Mouse (Mus musculus) kidney, adult 2 months (tissue): ENCODE measurements around the gene Mast4. TPM values are rescaled to one million over a fixed set of nuclear protein-coding genes. Genes with fewer than 3 reads are reported as not detected.

Experiments
- DNase-seq: peaks from one replicate; pipeline ENCODE4 v3.0.0; 2021
- H3K27ac ChIP-seq: fragments of 200-500 bp; 2 replicates; pipeline ENCODE4 v1.5.1; 2012; ENCODE audit warnings: low read depth, low read length, control low read depth, inconsistent platforms; ENCODE audit not compliant: insufficient read depth
- H3K27me3 ChIP-seq: fragments of 200-500 bp; replicated peaks from 2 replicates; pipeline ENCODE4 v1.6.1; 2012; ENCODE audit warnings: mild to moderate bottlenecking, moderate library complexity, low read length, inconsistent platforms; ENCODE audit not compliant: control insufficient read depth, insufficient read depth
- H3K36me3 ChIP-seq: fragments of 200-500 bp; 2 replicates; pipeline ENCODE4 v1.6.1; 2012; ENCODE audit warnings: mild to moderate bottlenecking, moderate library complexity, low read length, inconsistent platforms; ENCODE audit not compliant: control insufficient read depth, insufficient read depth
- H3K4me1 ChIP-seq: fragments of 200-500 bp; 2 replicates; pipeline ENCODE4 v1.6.1; 2011; ENCODE audit warnings: low read length; ENCODE audit not compliant: control insufficient read depth, insufficient read depth
- H3K4me3 ChIP-seq: fragments of 200-500 bp; 2 replicates; pipeline ENCODE4 v1.5.1; 2011; ENCODE audit warnings: mild to moderate bottlenecking, low read depth, low read length, control low read depth; ENCODE audit not compliant: insufficient read depth
- CTCF ChIP-seq: fragments of 200-500 bp; conservative IDR thresholded peaks from 2 replicates; pipeline ENCODE4 v1.5.1; 2011; ENCODE audit warnings: low read depth, mild to moderate bottlenecking, control low read depth, low read length, moderate library complexity, mixed read lengths; ENCODE audit not compliant: insufficient read depth, insufficient read length
- POLR2A ChIP-seq: fragments of 200-500 bp; IDR thresholded peaks from one replicate; pipeline ENCODE4 v1.6.1; 2011; ENCODE audit warnings: low read depth, low read length, control low read depth
- WGBS: fragments of 180-500 bp; shearing (Covaris S2); methylation state at CpG from one replicate; pipeline ENCODE4 v1.1.7; 2018; 5-methylcytosine and 5-hydroxymethylcytosine counted together
- polyA plus RNA-seq: library from polyadenylated mRNA; depleted of rRNA; stranded (reverse); fragments of >200 nt; gene quantifications from 2 replicates; pipeline ENCODE4 v1.2.3, GENCODE M21; 2012

Gene Mast4
- polyA plus RNA-seq, 1 experiment = 6.5 TPM

GRCm38 (mm10) chr13:102761410-102761809, 572.9 kb downstream of the Mast4 start:
- no peaks in the 10 kb centered on the region; the same call in 1 of the 2 replicates for H3K36me3 ChIP-seq

GRCm38 (mm10) chr13:102758021-102758420, 576.3 kb downstream of the Mast4 start:
- DNase-seq = no peak
- H3K4me1 ChIP-seq = no peaks in the 10 kb centered on the region
- TF ChIP-seq POLR2A = no peak
- no peak for TF ChIP-seq CTCF
- no peak overlapping the region for H3K27ac ChIP-seq
- WGBS = 94% methylated on average over 6 of the region's 6 CpGs
- H3K36me3 ChIP-seq = no peaks in the 10 kb centered on the region; the same call in none of the 2 replicates
- no peak overlapping the region for H3K4me3 ChIP-seq
- no peaks in the 10 kb centered on the region for H3K27me3 ChIP-seq

More at GRCm38 (mm10) chr13:102761410-102761809, 572.9 kb downstream of the Mast4 start:
- Histone ChIP-seq H3K4me3 (no peak overlapping the region), H3K27ac (no peak overlapping the region), H3K27me3 (no peaks in the 10 kb centered on the region), H3K4me1 (no peaks in the 10 kb centered on the region)
- 81% methylated on average over 9 of the region's 9 CpGs for WGBS
- DNase-seq = no peak
- TF ChIP-seq POLR2A (no peak), CTCF (no peak)

DNA sequence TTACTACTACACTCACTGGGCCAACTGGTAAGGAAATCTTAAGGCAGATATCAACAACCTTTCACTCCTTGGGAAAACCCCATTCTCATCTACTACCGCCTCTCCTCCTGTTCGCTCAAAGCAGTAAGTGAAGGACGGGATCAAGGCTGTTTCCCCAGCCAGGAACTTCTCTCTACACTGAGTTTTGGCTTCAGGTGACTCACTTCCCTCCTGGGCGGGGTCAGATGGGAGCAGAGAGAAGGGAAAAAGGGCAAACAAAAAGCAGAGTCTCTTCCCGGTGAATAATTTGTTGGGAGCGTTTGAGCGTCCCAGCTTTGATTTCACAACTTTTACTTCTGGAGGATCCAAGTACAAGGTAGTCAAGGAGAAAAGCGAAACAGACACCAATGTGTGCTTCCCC, 578.2 kb downstream of the Mast4 start:
- 83% methylated on average over 8 of the region's 8 CpGs for WGBS
- Histone ChIP-seq H3K4me1 (no peaks in the 10 kb centered on the region), H3K27ac (no peak overlapping the region), H3K4me3 (no peak overlapping the region), H3K27me3 (no peaks in the 10 kb centered on the region), H3K36me3 (peaks cover 2% of the 10 kb centered on the region)
- TF ChIP-seq POLR2A (no peak), CTCF (no peak)
- DNase-seq = no peak

- 93% methylated on average over 8 of the region's 8 CpGs for WGBS
- peaks cover 2% of the 10 kb centered on the region for H3K36me3 ChIP-seq
- TF ChIP-seq POLR2A (no peak), CTCF (no peak)
- no peak overlapping the region for H3K27ac ChIP-seq
- DNase-seq = no peak
- no peaks in the 10 kb centered on the region for H3K27me3 ChIP-seq
- no peak overlapping the region for H3K4me3 ChIP-seq
- no peaks in the 10 kb centered on the region for H3K4me1 ChIP-seq
These were observed 579.2 kb downstream of the Mast4 start for GRCm38 (mm10) chr13:102755124-102755523.

- WGBS = 76% methylated on average over 19 of the region's 19 CpGs
- Histone ChIP-seq H3K36me3 (peaks cover 4% of the 10 kb centered on the region), H3K27ac (no peak overlapping the region), H3K4me1 (no peaks in the 10 kb centered on the region), H3K27me3 (no peaks in the 10 kb centered on the region), H3K4me3 (no peak overlapping the region)
- no peak for TF ChIP-seq CTCF
- TF ChIP-seq POLR2A = no peak
- no peak for DNase-seq
These were observed 580.4 kb downstream of the Mast4 start for GRCm38 (mm10) chr13:102753714-102754556.

GRCm38 (mm10) chr13:102749891-102750290, 584.4 kb downstream of the Mast4 start:
- no peak overlapping the region for H3K4me3 ChIP-seq
- 93% methylated on average over 10 of the region's 10 CpGs for WGBS
- TF ChIP-seq CTCF (no peak), POLR2A (no peak)
- DNase-seq = no peak
- H3K27ac ChIP-seq = no peak overlapping the region
- peaks cover 4% of the 10 kb centered on the region for H3K36me3 ChIP-seq
- no peaks in the 10 kb centered on the region for H3K4me1 ChIP-seq
- no peaks in the 10 kb centered on the region for H3K27me3 ChIP-seq

GRCm38 (mm10) chr13:102749194-102749593, 585.1 kb downstream of the Mast4 start:
- DNase-seq = no peak
- TF ChIP-seq POLR2A (no peak), CTCF (no peak)
- Histone ChIP-seq H3K4me1 (no peaks in the 10 kb centered on the region), H3K4me3 (no peak overlapping the region), H3K27me3 (no peaks in the 10 kb centered on the region), H3K27ac (no peak overlapping the region), H3K36me3 (peaks cover 4% of the 10 kb centered on the region)
- WGBS = 67% methylated on average over 6 of the region's 6 CpGs
